Mouse (Mus musculus): ENCODE measurements around the gene Limk1. TPM values are rescaled to one million over a fixed set of nuclear protein-coding genes. Genes with fewer than 3 reads are reported as not detected.

Gene Limk1
- 10 to 100 TPM; 10.0 to 11.4 TPM for total RNA-seq (2021)

GRCm38 (mm10) chr5:134688086-134688717, at the start of gene Limk1:
Gene Limk1, minus strand, starts transcription at chr5:134688598.
- intact Hi-C loops (cut with DNase I) = loop anchor here (5.0 kb wide), 1 partner anchor 51 kb away; the partner anchor contains the start of gene Eif4h
- DNase-seq = no peak

GRCm38 (mm10) chr5:134734920-134735319, 46.5 kb upstream of the Limk1 start:
- intact Hi-C loops (cut with DNase I) = no loop called here
- DNase-seq = no peak

GRCm38 (mm10) chr5:134734072-134734471, 45.7 kb upstream of the Limk1 start:
- intact Hi-C loops (cut with DNase I) = no loop called here
- DNase-seq = no peak

- DNase-seq = no peak
- intact Hi-C loops (cut with DNase I) = no loop called here
These were observed 44.8 kb upstream of the Limk1 start for GRCm38 (mm10) chr5:134733241-134733640.

GRCm38 (mm10) chr5:134729124-134729523, 40.7 kb upstream of the Limk1 start:
- no peak for DNase-seq
- intact Hi-C loops (cut with DNase I) = no loop called here

GRCm38 (mm10) chr5:134728535-134728934, 40.1 kb upstream of the Limk1 start:
- intact Hi-C loops (cut with DNase I) = no loop called here
- DNase-seq = no peak

GRCm38 (mm10) chr5:134727001-134727639, 38.7 kb upstream of the Limk1 start:
- intact Hi-C loops (cut with DNase I) = no loop called here
- DNase-seq = no peak

- intact Hi-C loops (cut with DNase I) = no loop called here
- no peak for DNase-seq
These were observed 36.9 kb upstream of the Limk1 start for GRCm38 (mm10) chr5:134725299-134725698.

GRCm38 (mm10) chr5:134720058-134720457, 31.7 kb upstream of the Limk1 start:
- DNase-seq = no peak
- intact Hi-C loops (cut with DNase I) = no loop called here

GRCm38 (mm10) chr5:134711076-134711475, 22.7 kb upstream of the Limk1 start:
- no peak for DNase-seq
- intact Hi-C loops (cut with DNase I) = no loop called here

- DNase-seq = no peak
- intact Hi-C loops (cut with DNase I) = loop anchor here (2.0 to 10.0 kb wide), 4 partner anchors 54 to 334 kb away; no protein-coding TSS in a partner anchor
These were observed 20.9 kb upstream of the Limk1 start for GRCm38 (mm10) chr5:134709275-134709674.

- intact Hi-C loops (cut with DNase I) = loop anchor here (1.0 to 10.0 kb wide), 3 partner anchors 49 to 329 kb away; no protein-coding TSS in a partner anchor
- DNase-seq = peak; percentile 74 to 87
These were observed 15.8 kb upstream of the Limk1 start for GRCm38 (mm10) chr5:134704157-134704556.

- no peak for DNase-seq
These were observed 7.1 kb upstream of the Limk1 start for GRCm38 (mm10) chr5:134695539-134695938.

GRCm38 (mm10) chr5:134695082-134695481, 6.7 kb upstream of the Limk1 start:
- intact Hi-C loops (cut with DNase I) = no loop called here
- no peak for DNase-seq

More at GRCm38 (mm10) chr5:134695539-134695938, 7.1 kb upstream of the Limk1 start:
- intact Hi-C loops (cut with DNase I) = no loop called here

GRCm38 (mm10) chr5:134692704-134693103, 4.3 kb upstream of the Limk1 start:
- intact Hi-C loops (cut with DNase I) = no loop called here
- no peak for DNase-seq

GRCm38 (mm10) chr5:134688718-134689284, 403 bp upstream of the Limk1 start:
- peak; percentile 99 to 100 for DNase-seq

GRCm38 (mm10) chr5:134687187-134687586, 1.2 kb downstream of the Limk1 start:
- no peak for DNase-seq
- intact Hi-C loops (cut with DNase I) = loop anchor here (5.0 kb wide), 1 partner anchor 50 kb away; the partner anchor contains the start of gene Eif4h

More at GRCm38 (mm10) chr5:134688718-134689284, 403 bp upstream of the Limk1 start:
- intact Hi-C loops (cut with DNase I) = loop anchor here (5.0 kb wide), 1 partner anchor 52 kb away; the partner anchor contains the start of gene Eif4h

GRCm38 (mm10) chr5:134686541-134686940, 1.9 kb downstream of the Limk1 start:
- intact Hi-C loops (cut with DNase I) = loop anchor here (5.0 kb wide), 1 partner anchor 49 kb away; the partner anchor contains the start of gene Eif4h
- DNase-seq = no peak

- intact Hi-C loops (cut with DNase I) = no loop called here
- DNase-seq = no peak
These were observed 4.0 kb downstream of the Limk1 start for GRCm38 (mm10) chr5:134684398-134684797.

GRCm38 (mm10) chr5:134683813-134684212, 4.6 kb downstream of the Limk1 start:
- DNase-seq = no peak
- intact Hi-C loops (cut with DNase I) = no loop called here

- intact Hi-C loops (cut with DNase I) = no loop called here
- no peak for DNase-seq
These were observed 8.2 kb downstream of the Limk1 start for GRCm38 (mm10) chr5:134680238-134680637.

All from heart, postnatal 10 days (tissue).